ENCODE assay signal across 8 mouse cellular contexts in genomic region chr11:101170811-101171610, GRCm38 (mm10). TPM values are rescaled to one million over a fixed set of nuclear protein-coding genes. Genes with fewer than 3 reads are reported as not detected.
A peak's percentile ranks its signal among the peaks of the same experiment; 100 is the strongest.
DNase-seq lines count a peak whose midpoint lies in the region; ATAC-seq and TF ChIP-seq lines count a peak whose summit lies in the region.

TSS of gene Plekhh3 (minus strand) at chr11:101171351.

- peak; percentile 95 for DNase-seq in MEL-GATA-1-ER (ENCODE audit: extremely low read depth, low read depth)
- peak; percentile 93 to 99 for DNase-seq in cerebellum, adult 2 months
- peak; percentile 96 to 97 for DNase-seq in frontal cortex, adult 2 months (ENCODE audit: extremely low spot score in 1 of 2, low spot score in 1 of 2)
- DNase-seq in hindbrain, embryonic 11.5 days (ENCODE audit: low spot score), result peak; percentile 94
- peak; percentile 91 for DNase-seq in layer of hippocampus, postnatal 10 days (ENCODE audit: low spot score in 2 of 2)
- peak; percentile 98 for DNase-seq in lung, postnatal 10 days
- DNase-seq in ovary, postnatal 36 days (ENCODE audit: low spot score), result peak; percentile 90
- peak; percentile 81 to 94 for DNase-seq in urinary bladder, adult 18-20 months (ENCODE audit: low spot score in 2 of 2)

- peak within 1 kb of the TSS; percentile 93 for H3K27ac ChIP-seq in cerebellum, adult 2 months (ENCODE audit: insufficient read depth, low read length)
- peak within 1 kb of the TSS; percentile 65 for H3K27ac ChIP-seq in hindbrain, embryonic 11.5 days (ENCODE audit: low read depth, low read length)

- H3K9me3 ChIP-seq in hindbrain, embryonic 11.5 days (ENCODE audit: control insufficient read depth, low read length), result no peaks in the 10 kb centered on the region

- 1% methylated on average over 45 of the region's 50 CpGs for WGBS in cerebellum, adult 2 months
- under 1% methylated on average over 49 of the region's 50 CpGs for WGBS in hindbrain, embryonic 11.5 days

- peak within 1 kb of the TSS; percentile 91 for H3K4me3 ChIP-seq in cerebellum, adult 2 months (replicated peaks; ENCODE audit: insufficient read depth, low read depth, low read length)
- H3K4me3 ChIP-seq in hindbrain, embryonic 11.5 days (ENCODE audit: low read depth, low read length), result peak within 1 kb of the TSS; percentile 72

- TF ChIP-seq POLR2A in cerebellum, adult 2 months (IDR thresholded peaks at IDR 0.05; ENCODE audit: borderline replicate concordance, insufficient read depth, low read length), result peak; percentile 59; the same call in 1 of the 2 replicates

- H3K4me1 ChIP-seq in cerebellum, adult 2 months (ENCODE audit: control insufficient read depth, insufficient read depth, low read length), result peaks cover 29% of the 10 kb centered on the region
- H3K4me1 ChIP-seq in hindbrain, embryonic 11.5 days (replicated peaks; ENCODE audit: control insufficient read depth, insufficient read depth, low read length), result peaks cover 27% of the 10 kb centered on the region; the same call in 1 of the 2 replicates

- no peaks in the 10 kb centered on the region for H3K36me3 ChIP-seq in hindbrain, embryonic 11.5 days (ENCODE audit: control insufficient read depth, insufficient read depth, low read length)

- peak; percentile 96 for ATAC-seq in hindbrain, embryonic 11.5 days (ENCODE audit: low FRiP score)

- peak within 1 kb of the TSS; percentile 86 for H3K4me2 ChIP-seq in hindbrain, embryonic 11.5 days (replicated peaks; ENCODE audit: low read depth, low read length)

- 0 out of 2 replicates have a peak, but pooled peaks have one; percentile 1 for TF ChIP-seq CTCF in cerebellum, adult 2 months (IDR thresholded peaks at IDR 0.05; ENCODE audit: borderline replicate concordance, insufficient read depth, low read depth, low read length)

- no peaks in the 10 kb centered on the region for H3K27me3 ChIP-seq in cerebellum, adult 2 months (ENCODE audit: control insufficient read depth, insufficient read depth, low read length)
- peaks cover 75% of the 10 kb centered on the region for H3K27me3 ChIP-seq in hindbrain, embryonic 11.5 days (ENCODE audit: control insufficient read depth, insufficient read depth, low read length)

- H3K9ac ChIP-seq in hindbrain, embryonic 11.5 days (ENCODE audit: low read depth, low read length), result peak within 1 kb of the TSS; percentile 66

RNA-seq across cellular contexts. Expression of gene Plekhh3, which starts in this region (rescaled TPM):
- 67.6 and 71.0 TPM in 2 replicates for polyA plus RNA-seq in cerebellum, adult 2 months (2012; rRNA removed)
- 15.8 and 17.9 TPM in 2 replicates for polyA plus RNA-seq in frontal cortex, adult 2 months (2012; rRNA removed)
- polyA plus RNA-seq in hindbrain, embryonic 11.5 days (2014; fragmentation: Nextera tagmentation; extraction: Ambion mirVana), result 7.7 and 8.2 TPM in 2 replicates
- 10 to 100 TPM; 13.2 to 13.4 TPM for total RNA-seq in layer of hippocampus, postnatal 10 days (2021)

Comparison
In these comparisons a context has a peak if more than half of its experiments do, and no peak if none do; other contexts are left out.
1. Peak in every context shown above with its lines: DNase-seq, ATAC-seq, H3K4me3 ChIP-seq and H3K27ac ChIP-seq.